Mouse (Mus musculus) megakaryocyte-erythroid progenitor cell, adult 5 weeks (primary cell): ENCODE data around the gene Olfr527. TPM values are rescaled to one million over a fixed set of nuclear protein-coding genes. Genes with fewer than 3 reads are reported as not detected.

Source experiments
- polyA plus RNA-seq: library from polyadenylated mRNA; stranded (reverse); fragments of >175 nt; gene quantifications from 2 replicates; pipeline ENCODE4 v1.2.3, GENCODE M21; 2012

The Olfr527 gene
- polyA plus RNA-seq = not detected in 2 replicates

GRCm38 (mm10) chr7:140333717-140334116 lies at the start of gene Olfr527:
TSS of gene Olfr527 (plus strand) at chr7:140334017.

GRCm38 (mm10) chr7:140320558-140320957 lies 13.3 kb upstream of the Olfr527 start, which contains the start of gene Olfr525:
TSS of gene Olfr525 (plus strand) at chr7:140320858.

GRCm38 (mm10) chr7:140361571-140361970 lies 27.8 kb downstream of the Olfr527 start, which contains the start of gene Olfr60:
TSS of gene Olfr60 (minus strand) at chr7:140361671.

GRCm38 (mm10) chr7:140376231-140376630 lies 42.4 kb downstream of the Olfr527 start, which contains the start of gene Olfr530:
TSS of gene Olfr530 (minus strand) at chr7:140376331.

Other genes starting within 250 kb of the Olfr527 start
- gene Prap1, start 240.6 kb upstream of the Olfr527 start, polyA plus RNA-seq = not detected in 2 replicates
- 14.6 and 16.2 TPM in 2 replicates for gene Fuom, start 231.6 kb upstream of the Olfr527 start, polyA plus RNA-seq
- gene Paox, start 218.2 kb upstream of the Olfr527 start, polyA plus RNA-seq = 6.8 and 8.3 TPM in 2 replicates
- 7.4 and 8.2 TPM in 2 replicates for gene Echs1, start 217.5 kb upstream of the Olfr527 start, polyA plus RNA-seq
- 4.8 and 6.7 TPM in 2 replicates for gene Mtg1, start 196.5 kb upstream of the Olfr527 start, polyA plus RNA-seq
- gene Sprn, start 179.1 kb upstream of the Olfr527 start, polyA plus RNA-seq = not detected in 2 replicates
- not detected in 2 replicates for gene Olfr522, start 169.3 kb upstream of the Olfr527 start, polyA plus RNA-seq
- not detected in 2 replicates for gene Olfr523, start 160.8 kb upstream of the Olfr527 start, polyA plus RNA-seq
- gene Olfr524, start 128.1 kb upstream of the Olfr527 start, polyA plus RNA-seq = 0.02 TPM in 1 of 2 replicates, not detected in the other
- 0.18 TPM in 1 of 2 replicates, not detected in the other for gene Cd163l1, start 115.8 kb upstream of the Olfr527 start, polyA plus RNA-seq
- not detected in 2 replicates for gene 5830411N06Rik, start 86.7 kb upstream of the Olfr527 start, polyA plus RNA-seq
- not detected in 2 replicates for gene Olfr525, start 13.2 kb upstream of the Olfr527 start, polyA plus RNA-seq
- not detected in 2 replicates for gene Olfr60, start 27.7 kb downstream of the Olfr527 start, polyA plus RNA-seq
- not detected in 2 replicates for gene Olfr530, start 42.3 kb downstream of the Olfr527 start, polyA plus RNA-seq
- not detected in 2 replicates for gene Olfr531, start 68.9 kb downstream of the Olfr527 start, polyA plus RNA-seq
- gene Olfr532, start 87.6 kb downstream of the Olfr527 start, polyA plus RNA-seq = not detected in 2 replicates
- 0.06 TPM in 1 of 2 replicates, not detected in the other for gene Olfr533, start 129.4 kb downstream of the Olfr527 start, polyA plus RNA-seq
- gene Olfr535, start 150.2 kb downstream of the Olfr527 start, polyA plus RNA-seq = not detected in 2 replicates
- gene Olfr536, start 173.4 kb downstream of the Olfr527 start, polyA plus RNA-seq = not detected in 2 replicates
- gene Olfr538, start 233.9 kb downstream of the Olfr527 start, polyA plus RNA-seq = not detected in 2 replicates